Mouse (Mus musculus) WW6 (cell line): Measurements from ENCODE around the gene Cfap69.
"Not testable (repeated sequence)": the region's sequence is repeated elsewhere in the genome, so short reads cannot be mapped to it uniquely, and the experiment has no call there.

ENCODE experiments used
- DNase-seq: peaks from one replicate; pipeline ENCODE4 v3.0.0-alpha.2; 2013; ENCODE audit warnings: low read depth, low spot score

Gene Cfap69

GRCm38 (mm10) chr5:5663655-5664370, at the start of gene Cfap69:
Cfap69 (minus strand) TSS chr5:5664239.
- peak; percentile 67 for DNase-seq

- no peak for DNase-seq
Measured at GRCm38 (mm10) chr5:5711032-5711431, 47.0 kb upstream of the Cfap69 start.

- DNase-seq: no peak
Measured at GRCm38 (mm10) chr5:5707341-5708278, 43.6 kb upstream of the Cfap69 start.

- DNase-seq: no peak
Measured at GRCm38 (mm10) chr5:5705019-5705418, 41.0 kb upstream of the Cfap69 start.

GRCm38 (mm10) chr5:5700386-5700785, 36.3 kb upstream of the Cfap69 start:
- DNase-seq: no peak

- no peak for DNase-seq
Measured at GRCm38 (mm10) chr5:5698830-5699229, 34.8 kb upstream of the Cfap69 start.

GRCm38 (mm10) chr5:5695401-5695942, 31.4 kb upstream of the Cfap69 start:
- DNase-seq: no peak

GRCm38 (mm10) chr5:5693956-5694653, 30.1 kb upstream of the Cfap69 start, which contains the start of gene Steap2:
Steap2 (minus strand) TSS chr5:5694578.
- DNase-seq: no peak

- no peak for DNase-seq
Measured at GRCm38 (mm10) chr5:5693541-5693955, 29.5 kb upstream of the Cfap69 start.

- no peak for DNase-seq
Measured at GRCm38 (mm10) chr5:5692167-5692738, 28.2 kb upstream of the Cfap69 start.

GRCm38 (mm10) chr5:5688945-5689540, 25.0 kb upstream of the Cfap69 start:
- no peak for DNase-seq

- DNase-seq: no peak
Measured at GRCm38 (mm10) chr5:5688228-5688627, 24.2 kb upstream of the Cfap69 start.

- no peak for DNase-seq
Measured at GRCm38 (mm10) chr5:5686973-5687372, 22.9 kb upstream of the Cfap69 start.

GRCm38 (mm10) chr5:5684946-5685345, 20.9 kb upstream of the Cfap69 start:
- not testable (repeated sequence) for DNase-seq

GRCm38 (mm10) chr5:5683292-5683691, 19.3 kb upstream of the Cfap69 start:
- DNase-seq: no peak

- DNase-seq: no peak
Measured at GRCm38 (mm10) chr5:5679459-5679858, 15.4 kb upstream of the Cfap69 start.

- no peak for DNase-seq
Measured at GRCm38 (mm10) chr5:5676082-5676481, 12.0 kb upstream of the Cfap69 start.

GRCm38 (mm10) chr5:5668920-5669319, 4.9 kb upstream of the Cfap69 start:
- no peak for DNase-seq

- DNase-seq: no peak
Measured at GRCm38 (mm10) chr5:5664371-5664926, 410 bp upstream of the Cfap69 start.

- no peak for DNase-seq
Measured at GRCm38 (mm10) chr5:5663057-5663456, 982 bp downstream of the Cfap69 start.

- no peak for DNase-seq
Measured at GRCm38 (mm10) chr5:5658680-5659079, 5.4 kb downstream of the Cfap69 start.
